Mouse (Mus musculus) urinary bladder, postnatal 14 days (tissue): ENCODE results near the gene Bcl9.
A peak's percentile ranks its signal among the peaks of the same experiment; 100 is the strongest.

ENCODE experiments used
- DNase-seq: peaks from one replicate; pipeline ENCODE4 v3.0.0; 2021; ENCODE audit warnings: low spot score

Bcl9 gene

DNA sequence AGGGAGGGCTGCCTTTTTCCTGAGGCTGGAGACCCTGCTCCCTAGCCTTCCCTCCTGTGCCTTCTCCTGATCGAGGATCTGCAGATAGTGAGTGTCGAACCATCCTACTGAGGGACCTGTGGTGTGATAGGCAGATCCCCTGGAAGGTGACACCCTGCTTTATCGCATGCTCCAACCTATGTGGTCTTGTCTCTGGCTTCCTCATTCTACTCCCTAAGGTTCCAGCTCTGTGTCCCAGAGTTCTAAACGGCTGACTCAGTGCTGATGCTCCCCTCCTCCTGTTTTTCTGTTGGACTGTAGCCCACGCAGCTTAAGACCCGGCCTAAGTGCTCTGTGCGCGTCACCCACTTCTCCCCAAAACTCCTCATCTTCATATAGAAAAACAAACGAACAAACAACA lies 65.9 kb downstream of the Bcl9 start:
- no peak for DNase-seq

DNA sequence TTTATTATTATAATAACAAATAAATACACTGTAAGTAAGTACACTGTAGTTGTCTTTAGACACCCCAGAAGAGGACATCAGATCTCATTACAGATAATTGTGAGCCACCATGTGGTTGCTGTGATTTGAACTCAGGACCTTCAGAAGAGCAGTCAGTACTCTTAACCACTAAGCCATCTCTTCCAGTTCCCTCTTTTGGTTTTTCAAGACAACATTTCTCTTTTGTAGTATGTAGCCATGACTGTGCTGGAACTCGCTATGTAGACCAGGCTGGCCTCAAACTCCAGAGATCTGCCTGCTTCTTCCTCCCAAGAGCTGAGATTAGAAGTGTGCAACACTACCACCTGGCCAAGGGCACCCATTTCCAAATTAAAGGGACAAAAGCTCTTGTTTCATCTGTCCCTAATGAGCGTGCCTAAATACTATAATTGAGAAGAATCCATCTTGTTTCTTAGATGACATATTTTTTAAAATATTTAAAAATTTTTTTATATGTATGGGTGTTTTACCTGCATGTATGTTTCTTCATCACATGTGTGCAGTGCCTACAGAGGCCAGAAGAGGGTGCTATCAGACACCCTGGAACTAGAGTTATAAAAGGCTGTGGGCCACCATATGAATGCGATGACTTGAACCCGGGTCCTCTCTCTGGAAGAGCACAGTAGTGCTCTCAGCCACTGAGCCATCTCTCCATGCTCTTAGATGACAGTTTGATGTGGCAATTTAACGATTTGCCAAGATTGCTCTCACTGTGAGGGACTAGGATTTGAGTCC lies 66.9 kb downstream of the Bcl9 start:
- DNase-seq: no peak

GRCm38 (mm10) chr3:97228457-97228856 lies 69.3 kb downstream of the Bcl9 start:
- no peak for DNase-seq

DNA sequence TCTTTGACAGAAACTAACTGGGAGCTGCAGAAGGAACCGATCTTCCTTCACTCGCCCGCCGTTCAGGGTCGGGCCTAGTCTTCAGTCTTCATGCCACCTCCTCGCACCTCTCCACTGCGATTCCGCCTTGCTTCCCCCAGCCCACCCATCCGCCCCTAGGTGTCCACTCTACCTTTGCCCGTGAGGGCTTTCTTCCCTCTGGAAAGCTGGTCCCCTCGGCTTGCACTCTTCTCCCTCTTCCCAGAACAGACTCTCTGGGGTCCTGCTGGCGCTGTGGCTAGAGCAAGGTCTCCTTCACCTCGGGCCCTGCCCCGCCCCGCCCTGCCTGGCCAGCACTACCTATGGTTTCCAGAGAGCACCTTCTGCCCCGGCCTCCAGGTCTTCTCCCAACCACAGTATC lies 69.7 kb downstream of the Bcl9 start:
- DNase-seq: peak; percentile 43

DNA sequence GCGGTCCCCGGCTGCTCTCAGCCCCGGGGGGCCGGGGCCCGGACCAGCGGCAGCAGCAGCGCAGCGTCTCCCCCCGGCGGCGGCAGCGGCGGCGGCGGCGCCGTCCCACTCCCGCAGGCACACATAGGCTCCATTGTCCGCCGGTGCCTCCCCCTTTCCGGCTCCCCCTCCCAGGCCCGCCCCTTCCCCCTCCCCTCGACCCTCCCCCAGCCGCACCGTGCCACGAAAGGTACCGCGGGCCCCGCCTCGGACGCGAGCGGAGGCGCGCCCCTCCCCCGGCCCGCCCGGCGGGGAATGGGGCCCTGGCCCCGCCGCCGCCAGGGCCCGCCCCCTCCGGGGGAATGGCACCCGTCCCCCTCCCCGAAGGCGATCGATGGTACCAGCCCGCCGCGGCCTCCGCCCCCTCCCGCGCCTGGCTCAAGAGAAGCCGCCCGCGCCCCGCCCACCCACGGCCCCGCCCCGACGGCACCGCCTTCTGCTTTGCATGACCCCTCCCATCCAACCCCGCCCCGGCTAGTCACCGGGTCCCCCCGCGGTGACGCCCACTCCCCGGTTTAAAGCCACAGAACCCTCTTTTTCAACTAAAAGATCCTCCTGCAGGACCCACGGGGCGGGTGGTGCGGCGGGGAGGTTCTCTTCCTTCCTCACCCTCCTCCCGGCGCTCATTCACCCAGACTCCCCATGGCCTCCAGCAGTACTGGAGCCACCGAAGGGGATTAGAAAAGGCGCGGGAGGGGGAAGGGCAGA lies 70.3 kb downstream of the Bcl9 start:
- peak; percentile 96 for DNase-seq

- DNase-seq: no peak
These were observed 71.0 kb downstream of the Bcl9 start for GRCm38 (mm10) chr3:97226719-97227118.

DNA sequence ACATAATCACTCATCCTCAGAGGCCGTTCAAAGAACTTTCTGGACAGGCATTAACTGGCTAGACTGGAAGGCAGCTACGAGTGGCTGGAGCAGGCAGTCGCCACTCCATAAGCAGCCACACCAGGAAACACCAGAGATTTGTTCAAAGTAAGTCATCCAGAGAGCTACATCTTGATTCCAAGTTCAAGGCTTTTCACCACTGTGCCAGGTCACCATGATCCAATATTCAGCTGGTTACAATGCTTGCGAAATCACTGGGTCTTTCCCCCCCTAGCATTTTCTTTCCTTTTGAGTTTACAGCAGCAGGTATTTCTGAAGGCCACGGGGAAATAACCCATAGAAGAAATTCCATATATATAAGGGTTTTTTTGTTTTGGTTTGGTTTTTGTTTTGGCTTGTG lies 72.5 kb downstream of the Bcl9 start:
- no peak for DNase-seq

GRCm38 (mm10) chr3:97223261-97223660 lies 74.5 kb downstream of the Bcl9 start:
- no peak for DNase-seq

DNA sequence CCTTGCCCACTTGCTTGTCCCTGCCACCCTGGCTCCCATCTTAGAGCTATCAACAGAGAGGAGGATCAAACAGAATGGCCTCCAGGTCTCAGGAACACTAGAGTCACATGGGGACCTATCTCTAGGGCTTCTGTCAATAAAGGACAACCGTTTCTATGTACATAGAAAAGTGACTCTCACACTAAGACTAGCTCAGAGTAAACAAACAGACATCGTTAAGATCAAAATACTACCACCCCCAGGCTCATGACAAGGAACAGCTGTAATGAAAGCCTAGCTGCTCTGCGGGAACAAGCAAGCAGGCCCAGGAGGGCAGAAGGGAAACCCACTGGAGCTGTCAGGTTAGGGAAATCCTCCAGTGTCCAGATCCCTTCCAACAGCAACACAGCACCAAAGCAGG lies 82.2 kb downstream of the Bcl9 start:
- no peak for DNase-seq

- DNase-seq: no peak
These were observed 83.3 kb downstream of the Bcl9 start for GRCm38 (mm10) chr3:97214439-97214838.

GRCm38 (mm10) chr3:97213871-97214270 lies 83.8 kb downstream of the Bcl9 start:
- no peak for DNase-seq

DNA sequence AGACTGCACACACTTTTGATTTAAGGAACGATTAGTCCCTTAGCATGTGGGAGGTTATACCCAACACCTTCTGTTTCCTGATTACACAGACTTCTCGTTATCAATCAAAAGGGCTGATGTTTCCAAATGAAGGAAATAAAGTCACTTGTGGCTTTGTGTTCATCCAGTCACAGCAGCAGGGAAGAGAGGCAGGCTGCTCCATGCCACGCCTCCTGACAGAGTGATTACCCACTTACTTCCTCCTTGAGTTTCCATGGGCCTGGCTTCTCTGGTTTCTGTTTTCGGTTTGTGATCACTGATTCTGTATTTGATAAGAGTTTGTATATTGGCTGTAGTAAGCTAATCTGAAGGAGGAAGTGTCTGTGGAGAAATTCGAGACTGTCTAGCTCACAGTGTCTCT lies 86.5 kb downstream of the Bcl9 start:
- peak; percentile 37 for DNase-seq

DNA sequence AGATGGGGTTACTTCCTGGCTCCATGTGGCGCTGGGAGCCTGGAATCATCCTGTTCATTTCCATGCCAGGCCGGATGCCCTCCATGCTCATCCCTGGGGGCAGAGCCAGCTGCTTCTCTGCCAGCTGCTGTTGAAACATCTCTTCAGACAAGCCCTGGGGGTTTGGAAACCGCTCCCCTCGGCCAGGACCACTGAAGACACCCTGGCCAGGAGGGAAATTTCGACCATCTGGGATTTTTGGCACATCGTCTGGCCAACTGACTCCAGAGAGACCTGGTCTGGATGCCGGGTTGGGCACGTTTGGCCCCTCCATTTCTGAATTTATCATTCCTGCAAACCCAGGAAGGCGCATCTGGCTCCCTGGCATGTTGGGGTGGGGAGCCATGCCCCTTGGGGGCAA lies 88.4 kb downstream of the Bcl9 start:
- no peak for DNase-seq

DNA sequence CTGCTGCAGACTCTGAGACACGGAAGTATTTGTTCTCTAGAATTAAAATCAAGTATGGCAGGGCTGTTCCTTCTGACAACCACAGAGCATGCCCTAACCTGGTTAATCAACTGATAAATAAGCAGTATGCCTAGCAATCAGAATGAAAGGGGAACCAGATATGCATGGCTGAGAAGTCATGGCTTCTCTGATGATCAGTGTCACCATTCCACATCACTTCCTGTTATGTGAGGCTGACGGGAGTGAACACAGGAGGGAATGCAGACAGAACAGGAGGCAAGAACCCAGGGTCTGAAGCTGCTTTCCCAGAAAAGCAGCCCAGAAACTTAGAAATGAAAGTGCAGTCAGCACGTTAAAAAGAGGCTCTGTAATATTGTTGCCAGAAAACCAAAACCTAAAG lies 91.2 kb downstream of the Bcl9 start:
- DNase-seq: no peak

GRCm38 (mm10) chr3:97203880-97204279 lies 93.8 kb downstream of the Bcl9 start:
- no peak for DNase-seq

GRCm38 (mm10) chr3:97201943-97202342 lies 95.8 kb downstream of the Bcl9 start:
- DNase-seq: peak; percentile 62

- DNase-seq: no peak
These were observed 98.5 kb downstream of the Bcl9 start for GRCm38 (mm10) chr3:97199261-97199660.

DNA sequence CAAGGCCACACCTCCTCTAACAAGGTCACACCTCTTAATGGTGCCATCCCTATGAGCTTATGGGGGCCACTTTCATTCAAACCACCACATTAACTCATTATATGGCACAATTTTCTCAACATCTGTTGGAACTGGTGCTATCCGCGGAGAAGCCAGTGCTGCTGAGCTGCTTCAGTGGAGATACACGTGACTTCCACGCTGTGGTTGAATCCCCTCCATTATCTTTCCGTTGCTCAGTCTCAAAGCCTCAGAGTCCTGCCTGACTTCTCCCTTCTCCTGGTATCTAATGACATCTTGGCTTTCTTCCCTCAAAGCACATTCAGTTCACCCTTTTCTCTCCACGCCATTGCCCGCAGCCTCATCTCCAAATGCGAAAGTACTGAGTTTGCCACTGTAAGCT lies 101.1 kb downstream of the Bcl9 start:
- no peak for DNase-seq

- peak; percentile 73 for DNase-seq
These were observed 112.4 kb downstream of the Bcl9 start for GRCm38 (mm10) chr3:97185098-97185860.

DNA sequence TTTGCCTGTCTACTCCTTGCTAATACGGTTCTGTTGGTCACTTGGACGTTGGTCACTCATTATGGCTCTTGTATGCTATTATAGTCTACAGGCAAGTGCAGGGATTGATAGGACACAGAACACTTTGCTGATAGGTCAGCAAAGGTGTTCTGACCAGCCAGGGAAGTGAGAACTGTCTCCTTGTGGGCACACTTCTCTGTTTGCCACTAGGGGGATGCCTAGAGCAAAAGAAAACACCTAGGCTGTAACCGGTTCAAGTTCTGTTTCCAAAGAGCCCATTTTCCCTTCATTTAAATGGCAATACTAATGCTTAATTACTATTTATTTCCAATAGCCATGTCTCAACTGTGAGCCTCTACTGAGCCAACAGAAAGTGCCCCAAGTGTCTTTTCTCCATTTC lies 113.9 kb downstream of the Bcl9 start:
- DNase-seq: no peak

- DNase-seq: no peak
These were observed 117.2 kb downstream of the Bcl9 start for GRCm38 (mm10) chr3:97180527-97180926.

DNA sequence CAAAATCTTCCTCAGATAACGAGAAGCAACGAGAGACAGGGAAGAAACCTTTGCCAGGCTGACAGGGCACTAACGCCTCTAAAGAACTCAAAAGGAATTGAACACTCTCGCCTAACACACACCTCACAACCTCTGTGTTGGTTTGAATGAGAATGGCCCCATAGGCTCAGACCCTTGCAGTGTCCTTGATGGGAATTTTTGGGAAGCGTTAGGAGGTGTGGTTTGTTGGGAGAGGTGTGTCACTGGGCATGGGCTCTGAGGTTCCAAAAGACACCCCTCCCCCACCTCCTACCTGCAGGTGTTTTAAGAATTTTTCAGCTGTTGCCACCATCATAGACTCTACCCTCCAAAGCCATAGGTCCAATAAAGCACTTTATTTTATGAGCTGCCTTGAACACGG lies 118.8 kb downstream of the Bcl9 start:
- no peak for DNase-seq

DNA sequence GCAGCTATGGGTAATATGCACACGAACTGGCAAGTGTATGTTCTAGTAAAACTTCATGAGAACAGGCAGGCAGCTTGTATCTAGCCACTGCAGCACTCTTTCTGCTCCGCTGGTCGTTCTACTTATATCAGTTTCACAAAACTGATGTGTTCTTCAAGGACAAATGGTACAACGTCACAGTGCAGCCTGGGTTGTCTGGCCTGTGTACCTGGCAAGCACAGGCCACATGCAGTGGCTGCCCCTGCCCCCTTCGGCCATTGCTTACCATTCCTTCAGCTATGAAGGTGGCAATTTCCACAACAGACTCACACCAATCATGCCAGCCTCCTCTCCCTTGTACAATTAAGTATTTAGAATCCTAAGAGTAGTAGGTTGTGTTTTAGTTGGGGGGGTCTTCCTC lies 125.1 kb downstream of the Bcl9 start:
- DNase-seq: no peak
